Mouse (Mus musculus) cerebellum, adult 11 months (tissue): ENCODE measurements at regions not wholly inside any gene's neighbourhood (a gene's known extent, or its start where the extent isn't known, plus 50 kb on each side); places are given as distances from the start of the nearest gene placed in this dataset.

Source experiments
- DNase-seq: peaks from one replicate; pipeline ENCODE4 v3.0.0; 2022

GRCm38 (mm10) chr4:24154418-24154817, 341.8 kb upstream of the Mms22l start:
- peak; percentile 2 for DNase-seq

- no peak for DNase-seq
These were observed 322.5 kb upstream of the Mms22l start for GRCm38 (mm10) chr4:24173750-24174149.

- no peak for DNase-seq
These were observed 282.8 kb upstream of the Mms22l start for GRCm38 (mm10) chr4:24213262-24214036.

GRCm38 (mm10) chr4:24214037-24214362, 282.3 kb upstream of the Mms22l start:
- DNase-seq, result no peak

GRCm38 (mm10) chr4:24218383-24218934, 277.8 kb upstream of the Mms22l start:
- no peak for DNase-seq

GRCm38 (mm10) chr4:24219074-24219497, 277.2 kb upstream of the Mms22l start:
- DNase-seq, result no peak

GRCm38 (mm10) chr4:24219583-24219982, 276.7 kb upstream of the Mms22l start:
- no peak for DNase-seq

- DNase-seq, result no peak
These were observed 251.1 kb upstream of the Mms22l start for GRCm38 (mm10) chr4:24245124-24245523.

- no peak for DNase-seq
These were observed 247.9 kb upstream of the Mms22l start for GRCm38 (mm10) chr4:24248142-24249054.

- no peak for DNase-seq
These were observed 246.8 kb upstream of the Mms22l start for GRCm38 (mm10) chr4:24249243-24249970.

- DNase-seq, result no peak
These were observed 218.1 kb upstream of the Mms22l start for GRCm38 (mm10) chr4:24278154-24278553.
